Mouse (Mus musculus): Measurements from ENCODE around the gene Ttc39b.

DNA sequence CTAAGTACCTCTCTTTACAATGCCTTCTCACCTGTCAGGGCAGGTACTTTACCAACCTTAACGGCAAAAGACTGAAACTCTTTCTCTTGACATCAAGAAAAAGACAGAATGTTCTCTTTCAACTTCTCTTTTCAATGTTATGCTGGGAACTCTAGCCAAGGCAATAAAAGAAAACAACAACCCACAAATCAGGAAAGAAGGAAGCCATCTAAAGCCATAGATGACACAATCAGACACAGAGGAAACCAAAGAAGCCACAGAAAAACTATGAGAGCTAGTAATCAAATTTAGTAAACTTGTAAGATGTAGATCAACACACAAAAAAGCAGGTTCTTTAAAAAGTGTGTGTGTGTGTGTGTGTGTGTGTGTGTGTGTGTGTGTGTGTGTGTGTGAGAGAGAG is 15.3 kb upstream of the Ttc39b start:
- TF ChIP-seq CTCF (IDR thresholded peaks at IDR 0.05; ENCODE audit: low read depth, low read length) (no peak), POLR2AphosphoS5 (IDR thresholded peaks at IDR 0.05; ENCODE audit: insufficient replicate concordance, low read depth, low read length) (no peak), GATA1 (IDR thresholded peaks at IDR 0.05; ENCODE audit: borderline replicate concordance, low read length) (no peak), TAL1 (conservative IDR thresholded peaks at IDR 0.05; ENCODE audit: low read depth, low read length) (no peak)

Measured in G1E (cell line).